Mouse (Mus musculus) heart, adult 8-10 months (tissue): ENCODE measurements at regions not wholly inside any gene's neighbourhood (a gene's known extent, or its start where the extent isn't known, plus 50 kb on each side); places are given as distances from the start of the nearest gene placed in this dataset.

ENCODE experiments used
- DNase-seq: peaks from one replicate; pipeline ENCODE4 v3.0.0; 2022; ENCODE audit warnings: low spot score

DNA sequence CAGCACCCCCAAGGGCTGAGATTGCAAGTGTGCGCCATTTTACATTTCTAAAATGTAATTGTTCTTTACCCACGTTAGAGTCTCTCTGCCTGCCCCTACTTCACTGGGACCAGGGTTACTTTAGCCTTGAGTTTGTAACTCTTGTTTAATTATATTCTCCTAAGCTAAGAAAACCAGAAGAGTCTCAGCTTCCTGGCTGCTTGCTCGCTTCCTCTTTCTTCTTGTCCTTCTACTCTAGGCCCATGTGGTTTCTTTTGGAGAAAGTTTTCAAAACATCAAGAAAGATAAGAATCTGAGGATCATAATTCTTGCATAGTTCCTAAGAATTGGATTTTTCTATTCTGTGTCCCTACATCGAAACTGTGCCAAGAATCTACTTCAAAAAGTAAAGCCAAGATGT, 228.6 kb downstream of the Tmsb4x start:
- no peak for DNase-seq

DNA sequence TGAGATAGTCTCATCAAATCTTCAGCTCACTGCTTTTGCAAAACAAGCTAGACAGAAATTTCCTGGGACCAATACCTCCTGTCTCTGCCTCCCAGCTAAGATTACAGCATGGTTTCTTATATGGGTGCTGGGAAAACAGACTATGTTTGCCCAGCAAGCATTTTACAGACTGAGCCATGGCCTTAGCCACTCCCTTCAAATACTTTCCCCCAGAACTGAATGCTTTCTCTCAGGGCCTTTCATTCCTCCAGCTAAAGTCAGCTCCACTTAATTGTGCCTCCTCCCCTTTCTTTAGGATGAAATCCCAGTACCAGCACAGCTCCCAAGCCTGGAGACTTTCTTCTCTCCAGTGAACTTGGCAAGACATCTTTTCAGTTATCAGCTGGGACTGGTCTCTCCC, 232.1 kb downstream of the Tmsb4x start:
- DNase-seq, result no peak

DNA sequence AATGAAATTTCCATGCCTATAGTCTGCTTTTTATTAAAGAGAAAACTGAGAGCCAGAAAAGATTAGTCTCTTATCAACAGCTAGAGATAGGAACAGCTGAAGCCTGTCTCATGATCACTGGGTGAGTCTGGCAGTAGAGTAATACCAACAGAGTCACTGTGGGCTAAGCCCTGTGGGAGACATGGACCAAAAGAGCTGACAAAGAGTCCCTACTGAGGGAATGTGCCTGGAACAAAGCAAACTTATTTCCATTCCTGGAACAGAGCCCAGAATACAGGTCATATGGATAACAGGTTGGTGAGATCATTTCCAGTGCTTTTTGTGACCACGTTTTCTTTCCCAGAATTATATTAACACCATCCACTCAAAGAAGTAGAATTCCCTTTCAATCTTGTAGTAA, 237.4 kb downstream of the Tmsb4x start:
- peak; percentile 59 for DNase-seq

DNA sequence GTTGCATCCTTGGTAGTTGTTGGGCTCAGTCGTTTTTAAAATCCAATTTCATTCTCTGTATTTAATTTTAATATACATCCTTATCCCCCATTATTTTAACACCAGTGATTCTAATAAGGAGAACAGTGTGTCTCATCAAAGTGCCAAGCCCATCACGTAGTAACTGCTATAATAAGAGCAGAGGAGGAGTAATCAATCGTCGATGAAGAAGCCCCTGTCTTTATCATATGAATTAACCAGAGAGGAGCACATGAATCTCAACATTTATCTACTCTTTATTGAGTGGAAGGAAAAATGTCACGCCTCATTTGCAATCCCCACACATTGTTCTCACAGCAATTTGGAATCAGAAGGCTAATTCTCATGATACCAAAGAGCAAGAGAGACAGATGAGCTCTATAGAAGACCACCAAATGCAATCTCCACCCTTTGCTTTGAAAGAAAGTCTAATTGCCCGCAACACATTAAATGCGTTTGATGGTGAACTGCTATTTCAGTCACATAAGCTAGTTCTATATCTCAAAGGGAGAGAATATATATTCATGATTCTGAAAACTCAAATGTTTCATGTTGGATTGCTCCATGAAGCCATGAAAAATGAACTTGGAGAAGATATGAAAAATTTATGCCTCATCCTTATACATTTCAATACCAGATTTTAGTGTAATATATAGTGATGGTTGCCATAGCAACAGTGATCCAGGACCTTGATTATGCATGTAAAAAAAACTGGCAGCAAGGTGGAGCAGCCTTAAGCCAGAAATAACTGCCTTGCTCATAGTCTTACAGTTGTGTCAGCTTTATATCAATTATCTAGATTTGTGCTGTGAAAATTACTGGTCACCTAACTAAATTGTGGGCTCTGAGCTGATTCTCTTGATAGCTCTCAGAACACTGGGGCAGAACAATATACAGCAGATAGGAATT, 244.2 kb downstream of the Tmsb4x start:
- no peak for DNase-seq

GRCm38 (mm10) chrX:166952528-166953189, 256.5 kb downstream of the Tmsb4x start:
- no peak for DNase-seq

GRCm38 (mm10) chrX:166951011-166951410, 258.1 kb downstream of the Tmsb4x start:
- no peak for DNase-seq

DNA sequence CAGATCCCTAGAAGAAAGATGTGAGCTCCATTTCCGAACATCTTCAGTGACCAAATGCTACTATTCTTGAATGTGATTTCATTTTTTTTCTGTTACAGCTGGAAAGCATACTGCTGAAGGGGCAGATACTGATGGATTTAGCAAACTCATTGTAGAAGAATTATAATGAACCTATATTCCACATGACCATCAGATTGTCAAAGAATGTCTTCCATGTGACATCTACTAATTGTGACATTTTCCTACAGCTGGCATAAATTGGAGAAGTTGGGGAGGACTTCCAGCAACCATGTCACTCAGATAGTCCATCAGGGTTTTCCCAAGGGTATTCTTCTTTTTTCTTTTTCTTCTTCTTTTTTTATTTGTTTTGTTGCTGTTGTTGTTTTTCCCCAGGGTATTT, 263.2 kb downstream of the Tmsb4x start:
- DNase-seq, result no peak

- no peak for DNase-seq
Measured at GRCm38 (mm10) chrX:166945476-166945875, 263.6 kb downstream of the Tmsb4x start.

GRCm38 (mm10) chrX:166933766-166934165, 275.3 kb downstream of the Tmsb4x start:
- no peak for DNase-seq

- no peak for DNase-seq
Measured at GRCm38 (mm10) chrX:166932472-166932871, 276.6 kb downstream of the Tmsb4x start.

- peak; percentile 40 for DNase-seq
Measured at GRCm38 (mm10) chrX:166931048-166931447, 278.1 kb downstream of the Tmsb4x start.

DNA sequence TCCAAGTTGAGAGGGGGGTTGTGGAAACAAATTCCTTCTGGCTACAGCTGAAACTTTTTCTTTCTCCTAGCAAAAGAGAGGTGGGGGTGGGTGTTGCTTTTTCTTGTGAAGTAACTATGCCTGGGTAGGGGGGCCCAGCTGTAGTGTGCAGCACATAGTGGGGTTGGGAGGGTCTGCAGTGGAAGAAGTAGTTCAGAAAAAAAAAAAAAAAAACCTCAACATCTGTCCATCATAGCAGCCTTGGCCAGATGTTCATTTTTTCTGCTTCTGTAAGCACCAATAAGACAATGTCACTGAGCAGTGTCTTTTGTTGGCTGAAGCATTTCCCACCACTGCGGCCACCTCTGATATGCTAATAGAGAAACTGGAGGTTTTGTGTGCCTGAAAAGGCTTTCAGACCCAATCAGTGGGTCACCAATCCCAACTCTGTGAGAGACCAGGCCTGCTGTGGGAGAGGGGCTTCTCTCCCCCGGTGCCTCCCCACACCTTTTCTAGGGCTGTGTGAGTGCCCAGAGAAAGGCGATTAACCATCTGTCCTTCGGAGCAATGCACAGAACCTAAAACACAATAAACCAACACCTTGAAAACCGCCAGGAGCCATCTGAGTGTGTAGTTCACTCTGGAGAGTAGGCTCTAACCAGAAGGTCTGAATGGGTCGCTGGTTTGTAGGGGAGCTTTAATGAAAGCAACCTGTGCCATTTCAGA, 279.2 kb downstream of the Tmsb4x start:
- DNase-seq, result no peak

DNA sequence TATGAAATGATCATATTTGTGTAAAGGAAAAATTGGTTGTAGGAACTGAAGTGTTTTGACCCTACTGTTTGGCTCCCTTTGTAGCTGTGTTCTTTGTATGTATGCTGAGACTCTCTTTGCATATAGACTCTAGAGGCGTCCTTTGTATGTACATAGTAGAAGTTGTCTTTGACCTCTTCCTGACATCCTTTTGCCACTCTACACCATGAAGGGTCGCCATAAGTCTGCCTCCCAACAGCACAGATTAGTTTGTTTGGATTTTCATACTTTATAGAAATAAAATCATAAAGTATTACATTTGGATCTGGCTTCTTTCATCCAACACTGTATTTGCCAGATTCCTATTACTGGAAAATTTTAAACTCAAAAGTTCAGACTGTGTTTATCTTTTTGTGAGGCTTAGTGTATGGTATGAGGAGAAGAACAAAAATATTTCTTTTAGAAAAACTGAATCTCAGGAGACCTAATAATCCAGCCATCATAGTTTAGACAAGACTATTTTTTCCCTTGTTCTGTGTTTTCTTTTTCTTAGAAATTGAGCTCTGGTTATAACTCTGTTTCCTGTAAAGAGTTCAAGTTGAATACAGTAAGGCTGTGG, 293.7 kb downstream of the Tmsb4x start:
- no peak for DNase-seq

- DNase-seq, result no peak
Measured at GRCm38 (mm10) chrX:166906602-166907001, 302.5 kb downstream of the Tmsb4x start.

- peak; percentile 3 for DNase-seq
Measured at GRCm38 (mm10) chrX:166900761-166901160, 308.4 kb downstream of the Tmsb4x start.

DNA sequence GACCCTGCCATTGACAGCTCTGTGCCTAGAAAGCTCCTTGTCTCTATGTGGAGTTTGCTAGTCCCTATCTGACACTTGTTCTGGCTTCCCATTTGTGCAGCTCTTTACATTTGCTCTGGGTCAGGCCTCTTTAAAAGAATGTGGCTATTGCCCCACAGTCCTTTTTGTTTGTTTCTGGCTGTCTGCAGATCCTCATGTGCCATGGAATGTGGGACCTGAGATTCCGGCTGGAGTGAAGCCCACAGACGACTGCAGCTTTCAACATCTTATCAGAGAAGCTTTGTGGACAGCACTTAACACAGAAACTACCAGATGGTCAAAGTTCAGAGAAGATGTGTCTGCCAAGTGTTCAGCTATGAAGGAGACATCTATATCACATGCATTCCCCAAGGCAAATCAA, 309.7 kb upstream of the Egfl6 start:
- DNase-seq, result no peak

GRCm38 (mm10) chrX:166886417-166886816, 300.9 kb upstream of the Egfl6 start:
- DNase-seq, result no peak

- DNase-seq, result no peak
Measured at GRCm38 (mm10) chrX:166869515-166869914, 284.0 kb upstream of the Egfl6 start.

GRCm38 (mm10) chrX:166867692-166868091, 282.2 kb upstream of the Egfl6 start:
- no peak for DNase-seq
